ENCODE assay signal across 51 mouse cellular contexts in the genomic region with DNA sequence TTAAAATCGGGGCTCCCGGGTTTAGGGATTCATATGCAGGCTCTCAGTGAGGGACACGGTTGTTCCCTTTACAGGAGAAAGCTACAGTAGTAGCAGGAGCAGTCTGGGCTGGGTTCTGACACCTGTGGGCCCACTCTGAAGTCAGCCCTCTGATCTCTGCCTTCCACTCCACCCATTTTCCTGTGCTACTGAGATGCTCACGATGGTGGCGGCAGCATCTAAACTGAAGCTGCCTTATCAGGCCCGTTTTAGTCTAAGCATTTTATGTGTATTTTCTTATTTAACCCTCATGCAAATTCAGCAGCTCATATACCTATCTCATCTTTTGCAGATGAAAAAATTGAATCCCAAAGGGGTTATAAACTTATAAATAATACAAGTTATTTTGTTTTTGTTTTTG. TPM values are rescaled to one million over a fixed set of nuclear protein-coding genes. Genes with fewer than 3 reads are reported as not detected.
"Had no signal": no experiment of that assay in that cellular context is flagged by ENCODE, and none has a peak within 500 bp of the region (broad histone marks: within the 10 kb centered on the region; RNA-seq: fewer than 3 reads in every experiment).

No protein-coding gene starts in this region.

- DNase-seq: heart, adult 2 months; heart, postnatal 10 days; heart, postnatal 14 days; heart, postnatal 36 days; heart, postnatal 4 days; kidney, adult 11 months; kidney, adult 18-20 months; kidney, adult 2 months; kidney, adult 8-10 months; kidney, adult 9 months; kidney, postnatal 10 days; kidney, postnatal 14 days; kidney, postnatal 25 days; kidney, postnatal 36 days; kidney, postnatal 4 days; layer of hippocampus, adult 9-11 months had no signal

- H3K4me2 ChIP-seq: heart, embryonic 11.5 days; heart, embryonic 12.5 days; heart, embryonic 13.5 days; heart, embryonic 15.5 days; hindbrain, embryonic 12.5 days; hindbrain, embryonic 13.5 days; hindbrain, embryonic 14.5 days; hindbrain, embryonic 15.5 days; intestine, embryonic 15.5 days; kidney, embryonic 15.5 days had no signal

- H3K9me3 ChIP-seq: heart, embryonic 10.5 days; heart, embryonic 12.5 days; heart, embryonic 13.5 days; heart, embryonic 15.5 days; hindbrain, embryonic 10.5 days; hindbrain, embryonic 12.5 days; hindbrain, embryonic 13.5 days; hindbrain, embryonic 15.5 days; intestine, embryonic 15.5 days; kidney, embryonic 15.5 days had no signal

- H3K9ac ChIP-seq: heart, embryonic 12.5 days; heart, embryonic 13.5 days; heart, embryonic 15.5 days; hindbrain, embryonic 12.5 days; hindbrain, embryonic 13.5 days; hindbrain, embryonic 14.5 days; hindbrain, embryonic 15.5 days; intestine, embryonic 15.5 days; kidney, embryonic 15.5 days had no signal

- H3K27ac ChIP-seq: heart, adult 2 months; heart, embryonic 10.5 days; heart, embryonic 13.5 days; heart, embryonic 15.5 days; hindbrain, embryonic 10.5 days; hindbrain, embryonic 12.5 days; hindbrain, embryonic 13.5 days; hindbrain, embryonic 14.5 days; hindbrain, embryonic 15.5 days; hindbrain, postnatal 0 days; intestine, embryonic 15.5 days; kidney, embryonic 15.5 days; kidney, postnatal 0 days; layer of hippocampus, adult 2 months had no signal

- H3K4me3 ChIP-seq: heart, adult 2 months; heart, embryonic 10.5 days; heart, embryonic 12.5 days; heart, embryonic 13.5 days; heart, embryonic 15.5 days; hindbrain, embryonic 10.5 days; hindbrain, embryonic 12.5 days; hindbrain, embryonic 13.5 days; hindbrain, embryonic 15.5 days; intestine, embryonic 15.5 days; kidney, embryonic 15.5 days; layer of hippocampus, adult 2 months had no signal

- ATAC-seq: hindbrain, embryonic 16.5 days; hindbrain, postnatal 0 days; inflammation-experienced regulatory T-cells, adult 6 months; intestine, embryonic 15.5 days; intestine, embryonic 16.5 days; intestine, postnatal 0 days had no signal

- H3K27me3 ChIP-seq: heart, embryonic 12.5 days; heart, embryonic 13.5 days; heart, embryonic 15.5 days; hindbrain, embryonic 12.5 days; hindbrain, embryonic 13.5 days; hindbrain, embryonic 15.5 days; intestine, embryonic 15.5 days; kidney, embryonic 15.5 days had no signal

- H3K36me3 ChIP-seq: heart, embryonic 15.5 days; hindbrain, embryonic 10.5 days; hindbrain, embryonic 12.5 days; hindbrain, embryonic 13.5 days; hindbrain, embryonic 15.5 days; intestine, embryonic 15.5 days; kidney, embryonic 15.5 days had no signal

- H3K4me1 ChIP-seq: hindbrain, embryonic 10.5 days; hindbrain, embryonic 12.5 days; hindbrain, embryonic 13.5 days; hindbrain, embryonic 15.5 days; kidney, embryonic 15.5 days had no signal

RNA-seq across cellular contexts. Expression of a gene that starts 17.8 kb away (rescaled TPM):
- total RNA-seq: hematopoietic stem cell, adult 5-6 weeks; layer of hippocampus, adult 2 months; layer of hippocampus, postnatal 10 days; layer of hippocampus, postnatal 14 days had no signal
- polyA plus RNA-seq: heart, adult 2 months; heart, embryonic 14.5 days; heart, embryonic 16.5 days; hindbrain, embryonic 11.5 days; hindbrain, embryonic 12.5 days; hindbrain, embryonic 13.5 days; hindbrain, embryonic 14.5 days; hindbrain, embryonic 15.5 days; hindbrain, embryonic 16.5 days; hindbrain, postnatal 0 days; inflammation-experienced regulatory T-cells, adult 6 months; intestine, embryonic 14.5 days; kidney, embryonic 16.5 days; large intestine, adult 2 months had no signal

RNA-seq across cellular contexts. Expression of a gene that starts 35.2 kb away (rescaled TPM):
- total RNA-seq: hindbrain, postnatal 0 days; layer of hippocampus, adult 2 months had no signal
- polyA plus RNA-seq: inflammation-experienced regulatory T-cells, adult 6 months had no signal

RNA-seq across cellular contexts. Expression of a gene that starts 36.5 kb away (rescaled TPM):
- total RNA-seq: heart, adult 2 months; heart, adult 8-10 months; heart, postnatal 10 days; heart, postnatal 14 days; heart, postnatal 25 days; heart, postnatal 36 days; heart, postnatal 4 days; hematopoietic stem cell, adult 5-6 weeks; hindbrain, postnatal 0 days; layer of hippocampus, adult 18-20 months; layer of hippocampus, adult 2 months; layer of hippocampus, adult 8-10 months; layer of hippocampus, postnatal 10 days; layer of hippocampus, postnatal 14 days; layer of hippocampus, postnatal 25 days had no signal
- polyA plus RNA-seq: heart, adult 2 months; heart, embryonic 10.5 days; heart, embryonic 11.5 days; heart, embryonic 12.5 days; heart, embryonic 13.5 days; heart, embryonic 14.5 days; heart, embryonic 15.5 days; heart, embryonic 16.5 days; heart, postnatal 0 days; hindbrain, embryonic 10.5 days; hindbrain, embryonic 11.5 days; hindbrain, embryonic 12.5 days; hindbrain, embryonic 13.5 days; hindbrain, embryonic 14.5 days; hindbrain, embryonic 15.5 days; hindbrain, embryonic 16.5 days; hindbrain, postnatal 0 days; inflammation-experienced regulatory T-cells, adult 6 months; intestine, embryonic 14.5 days; intestine, embryonic 15.5 days; intestine, embryonic 16.5 days; intestine, postnatal 0 days; kidney, adult 2 months; kidney, embryonic 14.5 days; kidney, embryonic 15.5 days; kidney, embryonic 16.5 days; kidney, postnatal 0 days; large intestine, adult 2 months had no signal

RNA-seq across cellular contexts. Expression of a gene that starts 39.2 kb away (rescaled TPM):
- total RNA-seq: hematopoietic stem cell, adult 5-6 weeks; hindbrain, postnatal 0 days; layer of hippocampus, postnatal 14 days had no signal
- polyA plus RNA-seq: heart, embryonic 10.5 days; heart, embryonic 11.5 days; heart, embryonic 12.5 days; heart, embryonic 13.5 days; heart, embryonic 14.5 days; heart, embryonic 16.5 days; hindbrain, embryonic 10.5 days; hindbrain, embryonic 11.5 days; hindbrain, embryonic 12.5 days; hindbrain, embryonic 13.5 days; hindbrain, embryonic 14.5 days; hindbrain, embryonic 15.5 days; hindbrain, embryonic 16.5 days; hindbrain, postnatal 0 days; intestine, embryonic 14.5 days; intestine, embryonic 16.5 days; intestine, postnatal 0 days; kidney, embryonic 14.5 days; kidney, embryonic 15.5 days; kidney, embryonic 16.5 days; kidney, postnatal 0 days; large intestine, adult 2 months had no signal
